Mouse (Mus musculus) cerebral cortex, adult 2 months (tissue): Measurements from ENCODE around the gene Slc11a1.

Experiments used
- WGBS: fragments of 180-500 bp; shearing (Covaris S2); methylation state at CpG from one replicate; pipeline ENCODE4 v1.1.7; 2018; 5-methylcytosine and 5-hydroxymethylcytosine counted together

Gene Slc11a1

DNA sequence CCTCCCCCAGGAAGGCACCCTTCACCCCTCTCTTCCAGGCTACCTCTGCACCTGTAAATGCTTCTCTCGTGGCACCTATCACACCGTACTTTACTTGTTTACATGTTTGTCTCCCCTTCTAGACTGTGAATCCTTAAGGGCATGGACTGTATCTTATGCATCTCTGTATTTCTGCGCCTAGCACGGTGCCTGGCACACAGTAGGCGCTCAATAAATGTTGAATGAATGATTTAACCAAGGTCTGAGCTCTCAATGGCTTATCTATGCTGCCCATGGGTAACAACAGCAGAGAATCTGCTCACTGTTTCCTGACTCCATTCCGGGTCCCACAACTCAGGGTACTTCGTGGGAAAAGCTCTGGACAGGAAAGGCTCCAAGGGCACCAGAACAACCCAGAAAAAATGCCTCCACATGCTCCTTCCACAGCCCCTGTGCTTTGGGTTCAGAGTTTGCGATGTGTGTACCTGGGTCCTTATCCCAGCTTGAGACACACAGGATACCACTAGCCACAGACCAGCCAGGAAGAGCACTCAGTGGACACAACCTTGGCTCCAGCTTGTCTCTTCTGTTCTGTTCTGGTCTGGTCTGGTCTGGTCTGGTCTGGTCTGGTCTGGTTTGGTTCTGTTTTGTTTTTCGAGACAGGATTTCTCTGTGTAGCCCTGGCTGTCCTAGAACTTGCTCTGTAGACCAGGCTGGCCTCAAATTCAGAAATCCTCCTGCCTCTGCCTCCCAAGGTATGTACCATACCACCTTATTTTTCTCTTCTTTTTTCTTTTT is 21.4 kb upstream of the Slc11a1 start:
- WGBS: 95% methylated on average over 9 of the region's 9 CpGs

DNA sequence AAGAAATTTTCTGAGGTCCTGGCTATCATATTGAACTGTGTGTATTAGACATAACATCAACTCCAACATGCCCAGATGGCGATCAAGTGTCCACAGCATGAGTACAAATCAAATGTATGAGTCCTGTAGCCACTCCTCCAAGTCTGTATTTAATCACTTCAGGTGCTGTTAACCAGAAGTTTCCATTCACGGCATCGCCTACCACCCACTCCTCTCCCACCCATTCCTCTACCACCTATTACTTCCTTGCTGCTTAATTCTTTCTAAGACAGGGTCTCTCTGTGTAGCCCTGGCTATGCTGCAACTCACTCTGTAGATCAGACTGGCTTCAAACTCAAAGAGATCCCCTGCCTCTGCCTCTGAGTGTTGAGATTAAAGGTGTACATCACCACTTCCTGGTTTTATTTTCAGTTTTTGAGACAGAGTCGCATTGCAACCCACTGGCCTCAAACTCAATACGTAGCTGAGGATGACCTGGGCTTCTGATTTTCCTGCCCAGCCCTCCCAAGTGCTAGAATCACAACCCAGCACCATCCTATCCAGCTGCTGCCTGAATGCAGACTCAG is 15.0 kb upstream of the Slc11a1 start:
- 85% methylated on average over 5 of the region's 5 CpGs for WGBS

DNA sequence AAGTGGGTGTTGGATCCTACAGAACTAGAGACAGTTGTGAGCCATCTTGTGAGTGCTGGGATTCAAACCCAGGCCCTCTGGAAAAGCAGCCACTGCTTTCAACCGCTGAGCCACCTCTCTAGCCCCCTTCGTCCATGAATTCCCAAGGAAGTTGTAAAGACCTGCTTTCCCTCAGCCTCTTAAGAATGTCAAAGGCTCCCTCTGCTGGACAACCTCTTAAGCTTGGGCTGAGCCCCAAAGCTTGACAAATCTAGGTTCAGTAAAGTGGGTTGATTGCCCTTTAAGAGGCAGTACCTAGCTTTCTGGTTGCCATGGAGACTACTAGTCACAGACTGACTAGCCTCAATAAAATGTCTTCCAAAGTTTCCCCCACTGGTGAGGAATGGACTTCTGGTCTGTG is 13.2 kb upstream of the Slc11a1 start, which contains the start of gene Catip:
Gene Catip, plus strand, starts transcription at position 297 of the 400 bp plus-strand sequence.
- WGBS: 2% methylated on average over 2 of the region's 2 CpGs

DNA sequence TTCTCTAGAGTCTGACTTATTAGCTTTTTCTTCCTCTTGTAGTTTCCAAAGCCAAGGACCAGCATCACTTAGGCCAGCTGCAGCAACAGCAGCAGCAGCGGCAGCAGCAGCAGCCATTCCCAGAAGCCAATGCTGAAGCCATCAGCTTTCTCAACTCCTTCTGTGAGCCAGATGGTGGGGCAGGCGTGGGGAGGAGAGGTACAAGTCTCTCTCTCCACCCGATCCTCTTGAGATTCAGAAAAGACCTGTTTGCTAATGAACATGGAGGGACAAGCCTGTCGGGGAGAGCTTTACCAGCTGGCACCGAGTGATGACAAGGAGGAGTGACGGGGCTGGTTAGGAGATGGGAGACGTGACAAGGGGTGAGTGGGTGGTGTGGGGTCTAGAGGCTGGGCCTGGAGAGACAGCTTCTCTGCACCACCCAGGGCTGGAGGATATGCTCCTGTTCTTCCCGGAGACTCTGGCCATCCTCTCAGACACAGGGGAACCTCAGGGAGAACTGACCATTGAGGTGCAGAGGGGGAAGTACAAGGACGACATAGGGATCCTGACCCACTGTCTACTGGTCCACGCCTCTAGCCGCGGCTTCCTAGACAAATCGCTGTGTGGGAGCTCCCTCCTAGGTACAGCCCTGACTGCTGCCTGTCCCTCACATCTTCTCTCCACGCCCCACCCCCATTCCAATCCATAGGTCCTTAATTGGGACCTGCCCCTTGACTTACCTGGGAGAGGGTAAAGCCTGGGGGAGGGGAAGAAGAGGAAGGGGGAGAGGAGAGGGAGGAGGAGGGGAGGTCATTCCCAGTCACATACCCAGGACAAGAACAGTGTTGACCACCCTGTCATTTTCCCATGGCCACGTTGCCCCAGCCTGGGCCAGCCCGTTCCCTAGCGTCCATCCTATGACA is 12.4 kb upstream of the Slc11a1 start:
- WGBS: 58% methylated on average over 17 of the region's 17 CpGs

DNA sequence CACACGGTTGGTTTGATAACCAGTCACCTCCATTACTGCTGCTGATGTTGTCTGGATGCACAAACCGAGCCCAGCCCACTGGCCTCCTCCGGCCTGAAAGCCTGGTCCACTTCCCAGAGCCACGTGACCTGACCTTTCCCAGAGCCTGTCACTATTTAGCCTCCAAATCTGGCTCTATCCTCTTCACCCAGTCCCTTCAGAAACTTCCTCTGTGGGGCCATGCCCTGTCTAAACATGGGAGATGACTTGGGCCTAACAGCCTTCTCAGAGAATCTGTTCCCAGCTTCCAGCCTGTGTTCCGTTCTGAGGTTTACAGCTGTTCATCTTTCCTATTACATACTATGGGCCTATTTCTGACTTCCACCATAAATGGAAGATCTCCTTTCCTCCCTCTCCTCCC is 11.6 kb upstream of the Slc11a1 start:
- WGBS: 73% methylated on average over 5 of the region's 5 CpGs

DNA sequence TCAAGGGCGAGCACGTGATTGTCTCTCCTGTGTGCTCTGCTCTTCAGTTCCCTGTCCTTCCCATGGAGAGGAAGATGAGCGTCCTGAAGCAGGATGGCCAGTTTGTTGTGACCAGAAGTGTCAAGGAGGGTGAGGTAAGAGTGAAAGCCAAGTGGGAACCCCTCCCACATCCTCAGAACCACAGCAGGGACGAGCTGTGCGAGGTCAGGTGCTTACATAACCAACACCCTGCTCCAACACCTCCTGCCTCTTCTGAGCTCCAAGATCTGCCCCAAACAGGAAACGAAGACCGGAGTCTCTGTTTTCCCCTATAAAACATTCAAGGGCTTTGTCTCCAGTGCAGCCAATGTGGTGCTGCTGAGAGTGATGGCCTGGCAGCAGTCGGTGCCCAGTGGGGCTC is 10.7 kb upstream of the Slc11a1 start:
- WGBS: 59% methylated on average over 8 of the region's 8 CpGs

DNA sequence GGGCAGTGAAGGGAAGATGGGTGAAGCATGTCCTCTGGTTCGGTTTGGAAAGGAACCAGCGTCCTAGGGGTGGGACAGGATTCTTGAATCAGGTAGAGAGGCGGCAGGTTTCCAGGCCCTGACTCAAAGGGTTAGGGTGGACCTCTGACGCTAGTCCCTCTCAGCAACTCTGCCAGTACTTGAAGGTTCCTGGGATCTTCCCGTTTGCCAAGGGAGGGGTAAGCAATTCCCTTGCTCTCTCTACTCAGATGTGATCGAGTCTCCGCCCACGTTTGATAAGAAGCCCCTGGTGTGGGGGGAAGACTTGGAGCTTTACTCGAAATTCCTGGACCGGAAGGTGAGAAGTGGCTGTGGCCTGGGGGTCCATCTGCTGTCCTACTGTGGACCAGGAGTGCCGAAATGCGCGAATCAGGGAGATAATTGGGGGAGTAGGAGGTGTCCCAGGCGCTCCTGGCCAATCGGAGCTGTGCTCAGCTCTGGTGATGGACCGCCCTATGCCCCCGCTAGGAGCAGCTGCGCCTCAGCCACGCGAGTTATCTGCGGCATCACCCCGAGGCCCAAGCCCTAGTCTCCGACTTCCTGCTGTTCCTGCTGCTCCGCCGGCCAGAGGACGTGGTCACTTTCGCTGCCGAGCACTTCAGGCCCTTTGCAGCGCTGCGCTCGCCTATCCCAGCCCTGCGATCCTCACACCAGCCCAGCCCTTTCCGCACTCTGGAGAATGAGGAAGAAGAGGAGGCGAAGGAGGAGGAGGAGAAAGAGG is 6.9 kb upstream of the Slc11a1 start:
- WGBS: 29% methylated on average over 34 of the region's 34 CpGs

DNA sequence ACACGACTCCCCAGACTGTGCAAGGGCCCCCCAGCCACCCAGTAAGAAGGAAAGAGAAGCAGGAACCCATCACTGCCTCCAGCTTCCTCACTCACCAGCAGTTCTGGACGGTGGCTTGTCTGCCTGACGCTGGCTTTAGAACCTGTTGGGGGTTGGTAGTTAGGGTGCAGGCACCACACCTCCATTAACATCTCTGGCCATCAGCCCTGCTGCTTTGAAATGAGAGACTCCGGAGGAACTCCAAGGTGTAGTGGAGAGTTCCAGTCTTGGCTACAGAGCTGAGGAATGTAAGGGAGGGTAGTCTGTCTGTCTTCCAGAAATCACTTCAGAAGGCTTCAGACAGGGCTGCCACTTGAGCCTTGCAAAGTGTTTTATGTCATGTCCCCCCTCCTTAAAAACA is 5.0 kb upstream of the Slc11a1 start:
- 71% methylated on average over 4 of the region's 4 CpGs for WGBS

DNA sequence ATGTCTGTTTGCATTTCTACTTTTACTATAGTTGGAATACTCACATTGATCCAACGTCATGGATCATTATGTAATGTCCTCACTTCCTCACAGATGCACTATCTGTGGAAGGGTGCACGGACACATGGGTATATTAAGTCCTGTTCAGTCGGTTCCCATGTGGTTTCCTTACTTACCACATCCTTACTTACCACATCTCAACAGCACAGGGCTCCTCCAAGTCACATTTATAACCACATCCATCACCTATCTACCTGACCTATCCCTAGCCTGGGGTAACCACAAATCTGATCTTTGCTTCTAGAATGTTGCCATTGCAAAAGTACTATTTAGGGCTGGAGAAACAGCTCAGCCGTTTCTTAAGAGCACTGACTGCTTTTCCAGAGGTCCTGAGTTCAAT is 1.6 kb upstream of the Slc11a1 start:
- 70% methylated on average over 4 of the region's 4 CpGs for WGBS

DNA sequence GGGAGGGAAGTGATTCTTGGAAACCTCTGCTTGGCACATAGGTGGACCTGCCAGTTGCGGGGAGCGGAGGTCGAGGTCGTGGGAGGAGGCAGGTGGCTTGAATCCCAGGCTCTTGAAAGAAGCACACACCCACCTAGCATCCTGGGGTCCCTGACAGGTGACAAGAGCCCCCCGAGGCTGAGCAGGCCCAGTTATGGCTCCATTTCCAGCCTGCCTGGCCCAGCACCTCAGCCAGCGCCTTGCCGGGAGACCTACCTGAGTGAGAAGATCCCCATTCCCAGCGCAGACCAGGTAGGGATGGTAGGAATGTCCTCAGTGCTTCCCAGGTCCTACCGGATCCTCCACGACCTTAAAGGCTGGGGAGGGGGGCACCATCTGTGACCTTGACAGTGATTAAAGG is 566 bp downstream of the Slc11a1 start:
- WGBS: 77% methylated on average over 10 of the region's 10 CpGs

DNA sequence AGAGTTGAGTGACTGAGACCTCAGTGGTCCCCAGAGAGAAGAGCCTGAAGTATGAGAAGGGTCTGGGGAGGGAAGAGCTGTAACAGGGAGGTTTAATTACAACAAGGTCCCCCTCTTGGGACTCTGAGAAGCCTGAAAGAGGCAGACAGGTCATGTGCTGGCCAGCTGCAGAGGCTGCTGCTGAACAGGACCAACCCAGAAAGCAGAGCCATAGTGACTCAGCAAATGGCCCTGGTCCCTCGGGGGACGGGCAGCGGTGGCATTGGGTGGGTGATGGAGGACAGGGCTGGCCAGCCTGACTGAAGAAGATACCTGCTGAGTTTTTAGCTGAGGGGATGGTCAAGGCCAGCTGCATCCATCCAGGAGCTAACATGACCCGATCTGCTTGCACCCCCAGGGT is 1.4 kb downstream of the Slc11a1 start:
- WGBS: 69% methylated on average over 4 of the region's 4 CpGs

DNA sequence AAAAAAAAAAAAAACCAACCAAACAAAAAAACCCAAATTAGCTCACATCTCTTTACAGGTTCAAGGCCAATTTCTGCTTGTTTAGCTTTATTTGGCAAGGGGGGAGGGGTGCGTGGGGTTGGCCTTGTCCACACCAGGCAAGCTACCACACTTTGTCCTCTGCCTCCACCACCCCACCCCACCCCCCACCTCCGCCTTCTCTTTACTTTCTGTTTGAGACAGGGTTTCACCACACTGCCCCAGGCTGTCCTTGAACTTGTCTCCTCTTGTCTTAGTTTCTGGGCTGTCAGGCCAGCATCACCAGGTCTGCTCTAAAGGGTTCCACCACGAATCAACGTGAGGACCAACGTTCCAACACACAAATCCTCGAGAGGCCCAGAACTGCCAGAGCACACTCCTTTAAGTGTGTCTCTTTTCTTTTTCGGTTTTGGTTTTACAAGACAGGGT is 4.1 kb downstream of the Slc11a1 start:
- WGBS: 87% methylated on average over 7 of the region's 7 CpGs

DNA sequence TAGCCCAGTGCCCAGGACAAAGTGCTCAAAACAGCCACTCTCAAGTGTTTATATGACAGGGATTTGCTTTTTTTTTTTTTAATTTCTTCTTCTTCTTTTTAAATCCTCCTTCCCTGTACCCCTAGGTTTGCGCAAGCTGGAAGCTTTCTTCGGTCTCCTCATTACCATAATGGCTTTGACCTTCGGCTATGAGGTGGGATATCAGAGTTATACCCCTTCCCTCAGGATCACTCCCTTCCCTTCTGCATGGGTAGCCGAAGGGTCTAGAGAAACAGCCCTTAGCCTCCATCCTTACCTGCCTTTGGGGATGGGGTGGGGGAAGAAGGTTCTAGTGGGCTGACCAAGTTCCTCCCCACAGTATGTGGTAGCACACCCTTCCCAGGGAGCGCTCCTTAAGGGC is 5.5 kb downstream of the Slc11a1 start:
- 91% methylated on average over 5 of the region's 5 CpGs for WGBS

DNA sequence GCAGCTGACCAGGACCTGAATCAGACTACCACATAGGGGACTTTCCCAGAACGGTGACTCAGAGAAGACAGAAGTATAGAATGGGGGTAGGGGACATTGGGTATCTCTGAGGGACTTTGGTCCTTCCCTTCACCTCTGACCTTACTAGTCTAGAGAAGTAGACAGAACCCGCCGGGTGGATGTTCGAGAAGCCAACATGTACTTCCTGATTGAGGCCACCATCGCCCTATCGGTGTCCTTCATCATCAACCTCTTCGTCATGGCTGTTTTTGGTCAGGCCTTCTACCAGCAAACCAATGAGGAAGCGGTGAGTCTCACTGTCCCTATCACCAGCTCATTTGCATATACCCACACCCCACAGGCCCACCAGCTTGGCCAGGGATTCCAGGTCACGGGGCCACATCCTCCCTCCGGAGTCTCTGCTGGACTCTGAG is 6.6 kb downstream of the Slc11a1 start:
- WGBS: 94% methylated on average over 10 of the region's 10 CpGs

DNA sequence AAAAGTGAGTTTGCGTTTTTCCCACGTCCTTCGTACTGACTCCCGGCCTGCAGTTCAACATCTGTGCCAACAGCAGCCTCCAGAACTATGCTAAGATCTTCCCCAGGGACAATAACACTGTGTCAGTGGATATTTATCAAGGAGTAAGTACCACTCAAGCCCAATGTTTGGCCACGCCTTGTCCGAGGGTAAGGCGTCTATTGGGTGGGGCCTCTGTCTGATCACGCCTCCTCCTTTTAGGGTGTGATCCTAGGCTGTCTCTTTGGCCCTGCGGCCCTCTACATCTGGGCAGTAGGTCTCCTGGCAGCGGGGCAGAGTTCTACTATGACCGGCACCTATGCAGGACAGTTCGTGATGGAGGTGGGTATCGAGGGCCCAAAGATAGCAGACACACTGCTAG is 8.4 kb downstream of the Slc11a1 start:
- 95% methylated on average over 13 of the region's 13 CpGs for WGBS

DNA sequence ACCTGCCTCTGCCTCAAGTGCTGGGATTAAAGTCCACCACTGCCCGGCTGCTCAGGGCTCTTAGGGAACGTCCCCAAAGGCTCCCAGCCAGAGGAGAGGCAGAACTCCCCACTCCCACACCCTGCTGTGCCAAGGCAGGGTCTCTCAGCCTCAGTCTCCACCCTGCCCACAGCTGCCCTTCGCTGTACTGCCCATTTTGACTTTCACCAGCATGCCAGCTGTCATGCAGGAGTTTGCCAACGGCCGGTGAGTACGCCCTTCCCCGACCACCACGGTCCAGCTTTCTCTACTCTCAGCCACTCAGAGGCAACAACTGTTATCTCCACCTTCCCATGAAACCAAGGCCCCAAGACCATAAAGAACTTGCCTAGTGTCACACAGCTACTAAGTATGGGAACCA is 9.5 kb downstream of the Slc11a1 start:
- 93% methylated on average over 8 of the region's 8 CpGs for WGBS

DNA sequence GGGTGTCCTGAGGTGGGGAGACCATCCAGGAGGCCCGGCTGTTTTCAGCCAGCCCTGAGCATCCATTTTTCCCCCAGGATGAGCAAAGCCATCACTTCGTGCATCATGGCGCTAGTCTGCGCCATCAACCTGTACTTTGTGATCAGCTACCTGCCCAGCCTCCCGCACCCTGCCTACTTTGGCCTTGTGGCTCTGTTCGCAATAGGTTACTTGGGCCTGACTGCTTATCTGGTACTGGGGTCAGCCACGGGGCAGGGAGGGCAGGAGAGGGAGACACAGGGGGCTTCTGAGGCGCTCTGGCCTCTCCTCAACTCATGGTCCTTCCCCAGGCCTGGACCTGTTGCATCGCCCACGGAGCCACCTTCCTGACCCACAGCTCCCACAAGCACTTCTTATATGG is 10.1 kb downstream of the Slc11a1 start:
- WGBS: 94% methylated on average over 10 of the region's 10 CpGs

DNA sequence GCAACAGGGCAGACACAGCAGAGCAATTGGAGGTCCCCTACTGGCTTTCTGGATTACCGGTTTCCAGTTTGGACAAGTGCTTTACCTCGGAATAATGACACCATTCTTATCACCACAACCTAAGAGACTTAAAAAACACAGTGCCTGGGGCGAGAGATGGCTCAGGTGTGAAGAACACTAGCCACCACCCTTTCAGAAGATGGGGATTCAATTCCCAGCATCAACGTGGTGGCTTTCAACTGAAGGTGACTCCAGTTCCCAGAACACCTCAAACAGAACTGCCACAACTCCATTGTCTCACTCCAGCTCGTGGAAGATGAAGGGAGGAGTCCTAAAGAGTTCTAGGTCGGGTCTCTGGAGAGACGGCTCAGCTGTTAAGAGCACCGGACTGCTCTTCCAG is 10.5 kb downstream of the Slc11a1 start:
- WGBS: 89% methylated on average over 8 of the region's 8 CpGs

DNA sequence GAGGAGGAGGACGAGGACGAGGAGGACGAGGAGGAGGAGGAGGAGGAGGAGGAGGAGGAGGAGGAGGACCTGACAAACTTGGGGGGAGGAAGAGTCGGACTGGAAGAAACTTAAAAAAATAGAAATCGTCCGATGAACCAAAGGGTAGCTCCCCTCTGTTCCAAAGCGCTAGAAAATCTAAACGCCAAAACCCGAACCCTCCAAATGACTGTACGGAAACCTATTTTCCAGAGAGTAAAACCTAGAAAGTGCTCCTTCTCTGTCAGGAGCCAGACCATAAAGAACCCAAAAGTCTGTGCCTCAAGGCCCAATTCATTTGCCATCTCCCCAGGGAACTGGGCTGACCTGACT is 11.3 kb downstream of the Slc11a1 start:
- WGBS: 28% methylated on average over 7 of the region's 10 CpGs

DNA sequence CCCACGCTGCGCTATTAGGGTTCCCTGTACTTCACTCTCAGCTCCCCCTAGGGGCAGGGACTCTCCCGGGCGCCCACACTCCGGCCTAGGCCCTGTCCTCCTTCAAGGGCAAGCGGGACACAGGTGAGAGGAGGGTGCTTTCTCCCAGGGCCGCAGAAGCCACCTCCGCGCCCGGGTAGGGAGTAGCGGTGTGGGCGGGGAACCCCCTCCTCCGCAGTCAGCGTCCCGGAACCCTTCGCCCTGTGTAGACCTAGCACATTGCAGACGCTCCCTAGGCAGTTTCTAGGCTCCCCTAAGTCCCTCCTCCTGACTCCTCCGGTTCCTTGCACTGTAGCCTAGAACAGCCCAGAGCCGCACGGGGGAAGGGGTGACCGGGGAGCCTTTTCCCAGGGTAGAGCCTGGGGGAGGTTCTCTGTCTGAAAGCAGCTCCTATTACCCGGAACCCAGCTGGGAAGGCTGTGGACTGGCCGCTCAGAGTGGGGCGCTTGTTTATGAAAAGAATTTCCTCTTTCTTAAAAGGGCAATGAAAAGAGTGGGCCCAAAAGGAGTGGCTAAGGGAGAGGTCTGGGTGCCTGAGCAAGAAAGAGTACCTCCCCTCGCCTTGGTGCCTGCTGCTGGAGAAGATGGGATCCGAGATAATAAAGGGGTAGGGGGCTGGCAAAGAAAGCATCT is 11.9 kb downstream of the Slc11a1 start:
- under 1% methylated on average over 26 of the region's 26 CpGs for WGBS

DNA sequence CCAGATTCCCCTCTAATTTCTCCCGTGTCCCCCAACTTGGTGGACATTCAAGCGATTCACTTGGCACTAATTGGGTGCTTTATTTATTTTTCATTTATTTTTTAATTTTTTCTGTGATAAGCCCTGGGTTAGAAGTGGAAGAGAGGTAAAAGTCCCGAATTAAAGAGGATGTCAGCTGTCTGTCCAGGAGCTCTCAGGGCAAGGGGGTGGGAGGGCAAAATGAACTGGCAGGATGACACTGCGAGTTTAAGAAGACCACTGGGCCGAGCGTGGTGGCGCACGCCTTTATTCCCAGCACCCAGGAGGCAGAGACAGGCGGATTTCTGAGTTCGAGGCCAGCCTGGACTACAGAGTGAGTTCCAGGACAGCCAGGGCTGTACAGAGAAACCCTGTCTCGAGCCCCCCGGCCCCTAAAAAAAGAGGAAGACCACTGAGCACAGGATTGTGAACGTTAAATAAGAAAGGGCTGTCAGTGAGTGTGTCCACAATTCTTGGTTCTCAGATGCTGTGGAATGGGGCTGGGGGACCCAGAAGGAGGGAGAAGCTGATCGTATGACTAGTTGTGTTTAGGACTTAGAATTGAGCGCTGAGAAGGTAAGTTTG is 12.5 kb downstream of the Slc11a1 start:
- WGBS: 46% methylated on average over 15 of the region's 15 CpGs
